Mouse (Mus musculus) forebrain, postnatal 0 days (tissue): ENCODE data around the gene Btbd9. TPM values are rescaled to one million over a fixed set of nuclear protein-coding genes. Genes with fewer than 3 reads are reported as not detected.

Experiments used
- ATAC-seq: fragments of 200-750 bp; cut with Nextera tagmentation; 2 replicates; pipeline ENCODE4 v1.8.0; 2017; ENCODE audit warnings: mild to moderate bottlenecking, moderate library complexity
- DNase-seq: peaks from one replicate; pipeline ENCODE4 v3.0.0-alpha.2; 2015
- H3K27ac ChIP-seq: fragments of 300-500 bp; sonication (generic); 2 replicates; pipeline ENCODE4 v1.5.1; 2014; ENCODE audit warnings: low read depth, mild to moderate bottlenecking, antibody characterized with exemption, low read length, moderate library complexity, mixed read lengths
- H3K27me3 ChIP-seq: fragments of 300-500 bp; sonication (generic); 2 replicates; pipeline ENCODE4 v1.6.1; 2014; ENCODE audit warnings: mild to moderate bottlenecking, low read length, mixed read lengths; ENCODE audit not compliant: insufficient read depth
- H3K36me3 ChIP-seq: fragments of 300-500 bp; sonication (generic); 2 replicates; pipeline ENCODE4 v1.6.1; 2014; ENCODE audit warnings: mild to moderate bottlenecking, moderate library complexity; ENCODE audit not compliant: insufficient read depth
- H3K4me1 ChIP-seq: fragments of 300-500 bp; sonication (generic); 2 replicates; pipeline ENCODE4 v1.6.1; 2014; ENCODE audit warnings: antibody characterized with exemption; ENCODE audit not compliant: insufficient read depth
- H3K4me2 ChIP-seq: fragments of 300-500 bp; sonication (generic); 2 replicates; pipeline ENCODE4 v1.6.1; 2014; ENCODE audit warnings: low read depth, mild to moderate bottlenecking, moderate library complexity
- H3K4me3 ChIP-seq: fragments of 300-500 bp; sonication (generic); 2 replicates; pipeline ENCODE4 v1.5.1; 2014; ENCODE audit warnings: low read depth, low read length, mixed read lengths
- H3K9ac ChIP-seq: fragments of 300-500 bp; sonication (generic); 2 replicates; pipeline ENCODE4 v1.6.1; 2014; ENCODE audit warnings: mild to moderate bottlenecking
- H3K9me3 ChIP-seq: fragments of 300-500 bp; sonication (generic); 2 replicates; pipeline ENCODE4 v1.6.1; 2016; ENCODE audit warnings: low read length
- CTCF ChIP-seq: sonication (generic); IDR thresholded peaks from 2 replicates; pipeline ENCODE4 v1.5.1; 2016; ENCODE audit warnings: antibody characterized with exemption, control low read depth, low read depth
- WGBS: fragments of 180-500 bp; shearing (Covaris S2); extraction: QIAGEN DNeasy Blood & Tissue Kit; methylation state at CpG from one replicate; pipeline ENCODE4 v1.1.7; 2014; 5-methylcytosine and 5-hydroxymethylcytosine counted together
- polyA plus RNA-seq: library from polyadenylated mRNA; unstranded; fragments of >200 nt; fragmentation: Nextera tagmentation; extraction: Ambion mirVana; gene quantifications from 2 replicates; pipeline ENCODE4 v1.2.1, GENCODE M21; 2015
- total RNA-seq: library from RNA; depleted of rRNA; stranded (reverse); fragments of >200 nt; gene quantifications from 2 replicates; pipeline ENCODE4 v1.2.3, GENCODE M21; 2014

Gene Btbd9
- total and polyA plus RNA-seq, 2 experiments from 2014 or later = 63.6 to 149 TPM

- Histone ChIP-seq H3K27me3 (no peaks in the 10 kb centered on the region), H3K4me1 (peaks cover 6% of the 10 kb centered on the region; the same call in 1 of the 2 replicates), H3K9ac (no peak overlapping the region), H3K27ac (no peak overlapping the region), H3K9me3 (no peaks in the 10 kb centered on the region), H3K4me2 (no peak overlapping the region), H3K4me3 (no peak overlapping the region), H3K36me3 (no peaks in the 10 kb centered on the region)
- 77% methylated on average over 16 of the region's 16 CpGs for WGBS
- no peak for TF ChIP-seq CTCF
- DNase-seq (peak; percentile 15), ATAC-seq (no peak)
Observed at GRCm38 (mm10) chr17:30609305-30609979, 33.2 kb upstream of the Btbd9 start.

DNA sequence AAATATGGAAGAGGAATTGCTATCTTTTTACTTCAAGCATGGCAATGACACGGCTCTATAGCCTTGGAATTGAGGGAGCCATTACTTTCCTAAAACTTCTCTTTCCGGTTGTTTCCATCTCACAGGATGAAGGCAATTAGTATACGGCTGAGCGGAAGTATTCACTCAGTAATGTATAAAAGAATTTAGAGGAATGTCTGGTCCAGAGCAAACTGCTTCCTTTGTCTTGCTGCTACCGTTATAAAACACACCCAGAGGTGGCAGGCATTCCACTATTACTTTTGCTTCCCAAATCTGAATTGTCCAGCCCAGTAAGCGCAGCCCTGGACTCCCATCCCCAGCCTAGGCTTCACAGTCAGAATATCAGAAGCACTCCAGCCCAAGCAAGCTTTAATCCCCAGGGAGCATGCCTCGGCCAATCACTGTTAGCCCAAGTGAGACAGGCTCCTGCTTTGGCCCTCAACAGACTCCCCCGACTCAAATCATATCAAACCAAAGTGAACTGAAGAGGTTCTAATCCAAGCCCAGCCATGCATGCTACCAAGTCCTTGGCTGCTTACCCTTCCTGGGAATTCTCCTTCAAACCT lies 31.7 kb upstream of the Btbd9 start:
- TF ChIP-seq CTCF = no peak
- no peak overlapping the region for H3K4me2 ChIP-seq
- H3K27ac ChIP-seq = no peak overlapping the region
- H3K4me1 ChIP-seq = peaks cover 6% of the 10 kb centered on the region; the same call in 1 of the 2 replicates
- H3K9ac ChIP-seq = no peak overlapping the region
- ATAC-seq (no peak), DNase-seq (no peak)
- H3K27me3 ChIP-seq = no peaks in the 10 kb centered on the region
- no peaks in the 10 kb centered on the region for H3K9me3 ChIP-seq
- 26% methylated on average over 8 of the region's 8 CpGs for WGBS
- H3K36me3 ChIP-seq = 0 out of 2 replicates have a peak, but pooled peaks cover 4% of the 10 kb centered on the region
- no peak overlapping the region for H3K4me3 ChIP-seq

- Histone ChIP-seq H3K27me3 (no peaks in the 10 kb centered on the region), H3K36me3 (peaks cover 10% of the 10 kb centered on the region; the same call in 1 of the 2 replicates), H3K9me3 (no peaks in the 10 kb centered on the region), H3K4me3 (no peak overlapping the region), H3K27ac (no peak overlapping the region), H3K4me1 (peaks cover 6% of the 10 kb centered on the region; the same call in 1 of the 2 replicates), H3K9ac (no peak overlapping the region), H3K4me2 (no peak overlapping the region)
- DNase-seq (no peak), ATAC-seq (no peak)
- 78% methylated on average over 7 of the region's 7 CpGs for WGBS
- TF ChIP-seq CTCF = no peak
Observed at GRCm38 (mm10) chr17:30607330-30607729, 31.0 kb upstream of the Btbd9 start.

DNA sequence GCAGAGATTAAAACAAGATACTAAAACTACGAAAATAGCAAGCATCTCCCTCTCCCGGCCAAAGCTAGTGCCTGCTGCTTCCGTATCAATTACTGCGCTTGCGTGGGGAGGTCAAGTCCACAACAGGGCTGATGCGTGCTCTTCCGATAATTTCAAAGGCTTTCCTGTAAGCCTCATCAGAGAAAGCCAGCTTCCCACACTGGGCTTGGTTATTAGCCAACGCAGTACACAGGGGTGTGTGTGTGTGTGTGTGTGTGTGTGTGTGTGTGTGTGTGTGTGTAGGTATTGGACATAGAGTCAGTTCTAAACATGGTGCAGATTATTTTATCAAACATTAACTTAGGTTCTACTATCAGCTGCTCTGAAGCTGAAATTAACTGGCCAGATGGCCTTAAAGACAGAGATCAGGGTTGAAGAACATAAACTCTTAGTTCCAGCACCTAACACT lies 30.4 kb upstream of the Btbd9 start:
- Histone ChIP-seq H3K27ac (no peak overlapping the region), H3K27me3 (no peaks in the 10 kb centered on the region), H3K9ac (no peak overlapping the region), H3K4me3 (no peak overlapping the region), H3K9me3 (no peaks in the 10 kb centered on the region), H3K36me3 (peaks cover 17% of the 10 kb centered on the region; the same call in 1 of the 2 replicates), H3K4me2 (no peak overlapping the region), H3K4me1 (peaks cover 6% of the 10 kb centered on the region; the same call in 1 of the 2 replicates)
- ATAC-seq (no peak), DNase-seq (no peak)
- no peak for TF ChIP-seq CTCF
- WGBS = 85% methylated on average over 8 of the region's 8 CpGs

- H3K27me3 ChIP-seq = no peaks in the 10 kb centered on the region
- TF ChIP-seq CTCF = no peak
- no peak overlapping the region for H3K4me3 ChIP-seq
- H3K36me3 ChIP-seq = peaks cover 18% of the 10 kb centered on the region; the same call in 1 of the 2 replicates
- 91% methylated on average over 11 of the region's 11 CpGs for WGBS
- DNase-seq = no peak
- H3K27ac ChIP-seq = no peak overlapping the region
- ATAC-seq = no peak
- H3K9me3 ChIP-seq = no peaks in the 10 kb centered on the region
- H3K4me2 ChIP-seq = no peak overlapping the region
- H3K4me1 ChIP-seq = peaks cover 1% of the 10 kb centered on the region; the same call in 1 of the 2 replicates
- H3K9ac ChIP-seq = no peak overlapping the region
Observed at GRCm38 (mm10) chr17:30606206-30606605, 29.9 kb upstream of the Btbd9 start.

- ATAC-seq (no peak), DNase-seq (no peak)
- no peak overlapping the region for H3K9ac ChIP-seq
- no peaks in the 10 kb centered on the region for H3K9me3 ChIP-seq
- no peaks in the 10 kb centered on the region for H3K27me3 ChIP-seq
- no peak for TF ChIP-seq CTCF
- peaks cover 18% of the 10 kb centered on the region; the same call in 1 of the 2 replicates for H3K36me3 ChIP-seq
- H3K4me3 ChIP-seq = no peak overlapping the region
- no peaks in the 10 kb centered on the region for H3K4me1 ChIP-seq
- H3K27ac ChIP-seq = no peak overlapping the region
- no peak overlapping the region for H3K4me2 ChIP-seq
- 92% methylated on average over 5 of the region's 5 CpGs for WGBS
Observed at GRCm38 (mm10) chr17:30605001-30605400, 28.7 kb upstream of the Btbd9 start.

DNA sequence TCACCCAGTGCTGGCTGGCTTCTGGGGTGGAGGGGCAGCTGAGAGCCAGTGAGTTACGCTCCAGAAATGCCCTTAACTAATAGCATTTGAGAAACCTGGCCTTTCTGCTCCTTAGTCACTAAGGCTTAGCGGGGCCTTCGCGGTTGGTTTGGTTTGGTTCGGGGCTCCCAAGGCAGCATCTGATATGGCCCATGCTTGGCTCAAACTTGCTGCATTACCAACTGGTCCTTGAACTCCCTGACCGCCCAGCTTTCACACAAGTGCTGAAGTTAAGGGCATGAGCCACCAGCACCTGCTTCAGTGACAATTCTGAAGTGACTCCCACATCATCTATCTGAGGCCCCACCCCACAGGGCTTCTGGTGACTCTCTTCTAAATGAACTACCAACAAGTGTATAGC lies 28.0 kb upstream of the Btbd9 start:
- no peak for TF ChIP-seq CTCF
- no peak overlapping the region for H3K4me3 ChIP-seq
- peaks cover 18% of the 10 kb centered on the region; the same call in 1 of the 2 replicates for H3K36me3 ChIP-seq
- H3K4me2 ChIP-seq = no peak overlapping the region
- H3K27ac ChIP-seq = no peak overlapping the region
- H3K9me3 ChIP-seq = no peaks in the 10 kb centered on the region
- no peak overlapping the region for H3K9ac ChIP-seq
- no peak for DNase-seq
- no peaks in the 10 kb centered on the region for H3K4me1 ChIP-seq
- no peaks in the 10 kb centered on the region for H3K27me3 ChIP-seq
- WGBS = 93% methylated on average over 6 of the region's 6 CpGs
- ATAC-seq = no peak
